Mouse (Mus musculus) embryonic facial prominence, embryonic 14.5 days (tissue): ENCODE results near the gene Khdc4. TPM values are rescaled to one million over a fixed set of nuclear protein-coding genes. Genes with fewer than 3 reads are reported as not detected.
"Not testable (repeated sequence)": the region's sequence is repeated elsewhere in the genome, so short reads cannot be mapped to it uniquely, and the experiment has no call there.

ENCODE experiments used
- ATAC-seq: fragments of 200-750 bp; cut with Nextera tagmentation; 2 replicates; pipeline ENCODE4 v1.8.0; 2017; ENCODE audit warnings: low read depth, moderate number of reproducible peaks, moderate TSS enrichment
- DNase-seq: peaks from one replicate; pipeline ENCODE4 v3.0.0-alpha.2; 2015; ENCODE audit warnings: low spot score
- H3K27ac ChIP-seq: fragments of 300-500 bp; sonication (generic); replicated peaks from 2 replicates; pipeline ENCODE4 v1.5.1; 2014; ENCODE audit warnings: low read depth, mild to moderate bottlenecking, low read length, moderate library complexity
- H3K27me3 ChIP-seq: fragments of 300-500 bp; sonication (generic); replicated peaks from 2 replicates; pipeline ENCODE4 v1.6.1; 2014; ENCODE audit warnings: low read length; ENCODE audit not compliant: control insufficient read depth, insufficient read depth
- H3K36me3 ChIP-seq: fragments of 300-500 bp; sonication (generic); 2 replicates; pipeline ENCODE4 v1.6.1; 2014; ENCODE audit warnings: low read length, mixed read lengths; ENCODE audit not compliant: control insufficient read depth, insufficient read depth
- H3K4me1 ChIP-seq: fragments of 300-500 bp; sonication (generic); 2 replicates; pipeline ENCODE4 v1.6.1; 2014; ENCODE audit warnings: antibody characterized with exemption, low read length; ENCODE audit not compliant: control insufficient read depth, insufficient read depth
- H3K4me2 ChIP-seq: fragments of 300-500 bp; sonication (generic); 2 replicates; pipeline ENCODE4 v1.6.1; 2014; ENCODE audit warnings: low read depth, mild to moderate bottlenecking, low read length, moderate library complexity, mixed read lengths
- H3K4me3 ChIP-seq: fragments of 300-500 bp; sonication (generic); 2 replicates; pipeline ENCODE4 v1.5.1; 2014; ENCODE audit warnings: low read depth, mild to moderate bottlenecking, low read length
- H3K9ac ChIP-seq: fragments of 300-500 bp; sonication (generic); 2 replicates; pipeline ENCODE4 v1.6.1; 2014; ENCODE audit warnings: low read depth, mild to moderate bottlenecking, low read length, moderate library complexity, mixed read lengths
- H3K9me3 ChIP-seq: fragments of 300-500 bp; sonication (generic); 2 replicates; pipeline ENCODE4 v1.6.1; 2016; ENCODE audit warnings: low read length; ENCODE audit not compliant: control insufficient read depth
- WGBS: fragments of 180-500 bp; shearing (Covaris S2); extraction: QIAGEN DNeasy Blood & Tissue Kit; methylation state at CpG from one replicate; pipeline ENCODE4 v1.1.7; 2014; 5-methylcytosine and 5-hydroxymethylcytosine counted together
- polyA plus RNA-seq: library from polyadenylated mRNA; unstranded; fragments of >200 nt; fragmentation: Nextera tagmentation; extraction: Ambion mirVana; gene quantifications from 2 replicates; pipeline ENCODE4 v1.2.1, GENCODE M21; 2014

Gene Khdc4
- polyA plus RNA-seq, 1 experiment from 2014 or later: 66.4 TPM

DNA sequence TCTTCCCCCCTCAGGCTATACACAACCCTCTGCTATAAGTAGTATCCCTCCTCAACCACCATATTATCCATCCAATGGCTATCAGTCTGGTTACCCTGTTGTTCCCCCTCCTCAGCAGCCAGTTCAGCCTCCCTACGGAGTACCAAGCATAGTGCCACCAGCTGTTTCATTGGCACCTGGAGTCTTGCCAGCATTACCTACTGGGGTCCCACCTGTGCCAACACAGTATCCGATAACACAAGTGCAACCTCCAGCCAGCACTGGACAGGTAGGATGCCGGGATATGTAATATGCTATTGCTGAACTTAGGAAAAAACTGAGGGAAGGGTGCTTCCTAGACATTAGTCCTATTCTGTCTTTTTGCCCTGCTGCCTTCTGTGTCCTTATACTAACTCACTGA, 14.6 kb downstream of the Khdc4 start:
- H3K9me3 ChIP-seq: no peaks in the 10 kb centered on the region
- H3K9ac ChIP-seq: no peak overlapping the region
- no peak overlapping the region for H3K27ac ChIP-seq
- peak; percentile 44; the same call in 1 of the 2 replicates for ATAC-seq
- H3K4me2 ChIP-seq: no peak overlapping the region
- WGBS: 82% methylated on average over 3 of the region's 3 CpGs
- DNase-seq: no peak
- H3K27me3 ChIP-seq: no peaks in the 10 kb centered on the region
- H3K36me3 ChIP-seq: peaks cover 98% of the 10 kb centered on the region
- no peak overlapping the region for H3K4me3 ChIP-seq
- H3K4me1 ChIP-seq: no peaks in the 10 kb centered on the region

GRCm38 (mm10) chr3:88701222-88701621, 15.6 kb downstream of the Khdc4 start:
- Histone ChIP-seq H3K9ac (no peak overlapping the region), H3K4me1 (no peaks in the 10 kb centered on the region), H3K36me3 (peaks cover 97% of the 10 kb centered on the region), H3K4me2 (no peak overlapping the region), H3K4me3 (no peak overlapping the region), H3K27me3 (no peaks in the 10 kb centered on the region), H3K27ac (no peak overlapping the region), H3K9me3 (no peaks in the 10 kb centered on the region)
- no peak for ATAC-seq
- WGBS: 66% methylated on average over 3 of the region's 3 CpGs
- DNase-seq: no peak

GRCm38 (mm10) chr3:88713709-88714108, 28.1 kb downstream of the Khdc4 start:
- ATAC-seq: no peak
- no peaks in the 10 kb centered on the region for H3K9me3 ChIP-seq
- H3K9ac ChIP-seq: no peak overlapping the region
- no peak overlapping the region for H3K27ac ChIP-seq
- 93% methylated on average over 4 of the region's 4 CpGs for WGBS
- DNase-seq: no peak
- H3K27me3 ChIP-seq: no peaks in the 10 kb centered on the region
- H3K4me3 ChIP-seq: no peak overlapping the region
- peaks cover 13% of the 10 kb centered on the region for H3K4me1 ChIP-seq
- peaks cover 60% of the 10 kb centered on the region for H3K36me3 ChIP-seq
- no peak overlapping the region for H3K4me2 ChIP-seq

DNA sequence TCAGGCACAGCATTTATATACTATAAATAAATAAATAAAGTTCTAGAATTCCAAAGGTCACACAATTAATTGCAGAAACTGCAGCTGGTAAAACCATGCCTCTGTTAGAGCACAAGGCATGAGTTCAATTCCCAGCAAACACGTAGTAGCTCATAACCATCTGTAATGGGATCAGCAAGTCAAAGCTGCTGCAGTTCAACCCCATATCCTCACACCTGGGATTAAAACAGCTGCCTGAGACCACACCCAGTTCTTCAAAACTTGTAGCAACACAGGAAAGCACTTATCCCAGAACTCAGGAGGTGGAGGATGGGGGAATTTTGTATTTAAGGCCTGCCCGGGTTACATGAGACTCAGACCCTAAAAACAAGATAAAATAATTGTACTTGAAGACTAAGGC, 29.1 kb downstream of the Khdc4 start:
- no peak for ATAC-seq

GRCm38 (mm10) chr3:88715716-88716115, 30.1 kb downstream of the Khdc4 start:
- H3K27ac ChIP-seq, H3K27me3 ChIP-seq, H3K4me2 ChIP-seq, ATAC-seq, DNase-seq, H3K9ac ChIP-seq, H3K9me3 ChIP-seq, H3K4me3 ChIP-seq: not testable (repeated sequence)
- Histone ChIP-seq H3K4me1 (peaks cover 13% of the 10 kb centered on the region), H3K36me3 (peaks cover 60% of the 10 kb centered on the region)
- WGBS: 86% methylated on average over 5 of the region's 5 CpGs

More for the DNA sequence above, 29.1 kb downstream of the Khdc4 start:
- no peak overlapping the region for H3K9ac ChIP-seq
- WGBS: 73% methylated on average over 2 of the region's 2 CpGs
- peaks cover 13% of the 10 kb centered on the region for H3K4me1 ChIP-seq
- no peak for DNase-seq
- H3K36me3 ChIP-seq: peaks cover 60% of the 10 kb centered on the region
- H3K27me3 ChIP-seq: no peaks in the 10 kb centered on the region
- no peak overlapping the region for H3K4me2 ChIP-seq
- no peaks in the 10 kb centered on the region for H3K9me3 ChIP-seq
- H3K27ac ChIP-seq: no peak overlapping the region
- no peak overlapping the region for H3K4me3 ChIP-seq

DNA sequence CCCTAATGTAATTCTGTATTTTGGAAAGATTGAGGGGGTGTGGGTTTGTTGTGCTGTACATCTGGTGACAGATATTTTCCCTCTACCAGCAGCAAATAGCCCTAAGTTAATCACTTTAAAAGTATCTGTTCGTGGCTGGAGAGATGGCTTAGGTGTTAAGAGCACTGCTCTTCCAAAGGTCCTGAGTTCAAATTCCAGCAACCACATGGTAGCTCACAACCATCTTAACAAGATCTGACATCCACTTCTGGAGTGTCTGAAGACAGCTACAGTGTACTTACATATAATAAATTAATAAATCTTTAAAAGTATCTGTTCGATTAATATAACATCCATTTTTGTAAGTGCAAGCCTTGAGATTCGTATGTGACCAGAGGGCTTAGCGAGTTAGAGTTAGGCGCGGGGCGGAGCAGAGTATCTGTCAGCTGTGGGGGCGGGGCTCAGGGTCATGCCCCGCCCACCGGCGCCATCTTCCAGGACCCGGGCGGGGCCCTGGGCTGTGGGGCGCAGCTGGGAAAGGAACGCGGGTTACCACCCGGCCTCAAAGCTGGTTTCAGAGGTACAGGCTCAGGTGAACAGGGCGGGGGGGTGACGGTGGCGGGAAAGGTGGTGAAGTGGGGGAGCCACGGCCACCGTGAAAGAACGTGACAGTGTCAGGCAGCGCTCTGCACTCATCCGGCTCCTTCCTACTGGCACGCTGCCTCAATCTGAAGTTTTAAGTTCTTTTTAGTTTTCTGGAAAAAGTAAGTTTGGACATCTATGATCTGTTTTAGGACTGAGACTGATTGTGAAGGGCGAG, 31.0 kb downstream of the Khdc4 start, which contains the start of gene Rit1:
Gene Rit1 (plus strand): TSS at position 440 of the 799 bp plus-strand sequence.
- DNase-seq (peak; percentile 92), ATAC-seq (peak; percentile 96)
- Histone ChIP-seq H3K4me2 (peak within 1 kb of the TSS; percentile 83), H3K36me3 (peaks cover 59% of the 10 kb centered on the region), H3K4me3 (peak within 1 kb of the TSS; percentile 63), H3K9ac (peak within 1 kb of the TSS; percentile 74), H3K4me1 (peaks cover 13% of the 10 kb centered on the region), H3K9me3 (no peaks in the 10 kb centered on the region), H3K27ac (peak within 1 kb of the TSS; percentile 64), H3K27me3 (no peaks in the 10 kb centered on the region)
- WGBS: 2% methylated on average over 27 of the region's 27 CpGs

DNA sequence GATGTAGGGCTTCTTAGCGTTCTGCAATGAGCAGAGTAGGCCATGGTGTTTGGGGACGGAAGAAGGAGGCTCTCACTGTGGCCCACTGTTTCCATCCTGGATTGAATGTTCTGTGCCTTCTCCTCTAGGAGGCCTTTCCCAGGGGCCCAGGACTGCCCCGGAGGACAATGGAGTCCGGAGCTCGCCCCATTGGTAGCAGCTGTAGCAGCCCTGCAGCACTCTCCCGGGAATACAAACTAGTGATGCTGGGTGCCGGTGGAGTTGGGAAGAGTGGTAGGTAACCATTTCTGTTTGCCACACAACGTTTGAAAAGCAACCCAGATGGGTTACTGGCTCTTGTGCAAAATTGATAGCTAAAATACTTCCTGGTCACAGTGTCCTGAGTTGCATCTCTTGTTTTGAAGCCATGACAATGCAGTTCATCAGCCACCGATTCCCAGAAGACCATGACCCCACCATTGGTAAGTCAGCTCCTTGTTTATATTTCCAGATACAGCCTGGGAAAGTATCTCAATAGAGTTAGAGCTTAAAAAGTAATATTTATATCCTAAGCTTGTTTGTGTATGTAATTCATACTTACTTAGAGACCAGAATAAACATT, 31.7 kb downstream of the Khdc4 start:
- WGBS: 11% methylated on average over 9 of the region's 9 CpGs
- peaks cover 13% of the 10 kb centered on the region for H3K4me1 ChIP-seq
- ATAC-seq (peak; percentile 74), DNase-seq (peak; percentile 39)
- peak overlapping the region; percentile 83 for H3K4me2 ChIP-seq
- H3K27ac ChIP-seq: peak overlapping the region; percentile 64
- H3K27me3 ChIP-seq: no peaks in the 10 kb centered on the region
- no peaks in the 10 kb centered on the region for H3K9me3 ChIP-seq
- H3K9ac ChIP-seq: peak overlapping the region; percentile 74
- peaks cover 54% of the 10 kb centered on the region for H3K36me3 ChIP-seq
- H3K4me3 ChIP-seq: peak overlapping the region; percentile 63

DNA sequence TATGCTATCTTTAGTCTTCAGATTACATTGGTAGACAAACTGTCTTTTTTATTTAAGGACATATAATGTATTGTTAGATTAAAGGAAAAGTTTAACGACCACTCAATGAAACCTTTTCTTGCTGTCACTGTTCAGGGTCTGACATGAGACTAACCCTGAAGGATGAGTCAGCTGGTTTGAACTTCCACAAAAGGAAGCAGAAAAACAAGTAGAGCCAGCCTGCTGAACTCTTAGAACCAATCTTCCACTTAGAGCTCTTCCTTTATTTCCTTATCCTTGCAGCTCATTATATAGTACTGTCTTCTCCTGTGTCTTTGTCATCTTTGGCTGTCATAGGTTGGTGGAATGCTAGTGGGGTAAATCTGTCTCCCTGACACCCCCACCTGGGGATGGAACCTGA, 32.2 kb downstream of the Khdc4 start:
- WGBS: 53% methylated on average over 1 of the region's 1 CpGs
- Histone ChIP-seq H3K27me3 (no peaks in the 10 kb centered on the region), H3K4me1 (peaks cover 13% of the 10 kb centered on the region), H3K36me3 (peaks cover 49% of the 10 kb centered on the region), H3K9ac (0 out of 2 replicates have a peak overlapping the region, but pooled peaks have one; percentile 35), H3K9me3 (no peaks in the 10 kb centered on the region), H3K27ac (no peak overlapping the region), H3K4me3 (peak overlapping the region; percentile 63), H3K4me2 (peak overlapping the region; percentile 83)
- no peak for ATAC-seq
- peak; percentile 57 for DNase-seq
